Mouse (Mus musculus) myocyte (in vitro differentiated cells): ENCODE data around the gene Gpc6.

ENCODE experiments used
- CEBPB ChIP-seq: IDR thresholded peaks from 2 replicates; pipeline ENCODE4 v1.6.1; 2011; ENCODE audit warnings: mild to moderate bottlenecking, moderate library complexity; ENCODE audit not compliant: poor library complexity, insufficient read depth, severe bottlenecking
- MAX ChIP-seq: IDR thresholded peaks from one replicate; pipeline ENCODE4 v1.6.1; 2011; ENCODE audit warnings: low read depth, mild to moderate bottlenecking, control low read depth
- MYOD1 ChIP-seq, 3 experiments: IDR thresholded peaks; one replicate each; pipeline ENCODE4 v1.6.1; 2011; ENCODE audit warnings: control low read depth in 2 of 3, low read depth in 2 of 3, mild to moderate bottlenecking in 2 of 3, moderate library complexity in 1 of 3; ENCODE audit not compliant: insufficient read length in 2 of 3, control insufficient read depth in 1 of 3
- POLR2A ChIP-seq: IDR thresholded peaks from one replicate; pipeline ENCODE4 v1.6.1; 2011; ENCODE audit warnings: low read depth, mild to moderate bottlenecking, control low read depth, moderate library complexity; ENCODE audit not compliant: insufficient read length
- USF1 ChIP-seq: IDR thresholded peaks from one replicate; pipeline ENCODE4 v1.6.1; 2011; ENCODE audit warnings: low read depth, mild to moderate bottlenecking, control low read depth, moderate library complexity

GRCm38 (mm10) chr14:117910323-117910722 is 985.2 kb downstream of the Gpc6 start:
- TF ChIP-seq USF1 (no peak), POLR2A (no peak), MYOD1 (IDR thresholded peaks at IDR 0.05; ENCODE audit: control insufficient read depth in 1 of 3, insufficient read length in 2 of 3, low read depth in 2 of 3) (no peak), CEBPB (no peak), MAX (no peak)
